Mouse (Mus musculus) neural tube, embryonic 10.5 days (tissue): ENCODE data around the gene Begain.

Experiments
- DNase-seq: peaks from one replicate; pipeline ENCODE4 v3.0.0-alpha.2; 2017; ENCODE audit warnings: low spot score; ENCODE audit errors: extremely low spot score

Gene Begain

GRCm38 (mm10) chr12:109068167-109068653 lies at the start of gene Begain:
Begain (minus strand) TSS chr12:109068217.
- peak; percentile 43 for DNase-seq

GRCm38 (mm10) chr12:109115707-109116106 lies 47.7 kb upstream of the Begain start:
- DNase-seq: no peak

GRCm38 (mm10) chr12:109115161-109115560 lies 47.1 kb upstream of the Begain start:
- DNase-seq: no peak

- DNase-seq: no peak
Measured at GRCm38 (mm10) chr12:109112996-109113592, 45.1 kb upstream of the Begain start.

- DNase-seq: no peak
Measured at GRCm38 (mm10) chr12:109112354-109112995, 44.5 kb upstream of the Begain start.

GRCm38 (mm10) chr12:109108911-109109310 lies 40.9 kb upstream of the Begain start:
- no peak for DNase-seq

GRCm38 (mm10) chr12:109100381-109100780 lies 32.4 kb upstream of the Begain start:
- no peak for DNase-seq

GRCm38 (mm10) chr12:109090456-109091130 lies 22.6 kb upstream of the Begain start:
- DNase-seq: no peak

GRCm38 (mm10) chr12:109090041-109090440 lies 22.0 kb upstream of the Begain start:
- no peak for DNase-seq

- no peak for DNase-seq
Measured at GRCm38 (mm10) chr12:109086111-109086510, 18.1 kb upstream of the Begain start.

- no peak for DNase-seq
Measured at GRCm38 (mm10) chr12:109085674-109086073, 17.7 kb upstream of the Begain start.

GRCm38 (mm10) chr12:109085046-109085445 lies 17.0 kb upstream of the Begain start:
- DNase-seq: no peak

- DNase-seq: no peak
Measured at GRCm38 (mm10) chr12:109083476-109083875, 15.5 kb upstream of the Begain start.

- DNase-seq: no peak
Measured at GRCm38 (mm10) chr12:109077036-109077435, 9.0 kb upstream of the Begain start.

GRCm38 (mm10) chr12:109074777-109075285 lies 6.8 kb upstream of the Begain start:
- DNase-seq: no peak

GRCm38 (mm10) chr12:109074106-109074505 lies 6.1 kb upstream of the Begain start:
- no peak for DNase-seq

- no peak for DNase-seq
Measured at GRCm38 (mm10) chr12:109071248-109071647, 3.2 kb upstream of the Begain start.

GRCm38 (mm10) chr12:109069751-109070150 lies 1.7 kb upstream of the Begain start:
- DNase-seq: no peak

- DNase-seq: no peak
Measured at GRCm38 (mm10) chr12:109068738-109069137, 721 bp upstream of the Begain start.

GRCm38 (mm10) chr12:109067561-109068135 lies 369 bp downstream of the Begain start:
- DNase-seq: peak; percentile 65

- DNase-seq: no peak
Measured at GRCm38 (mm10) chr12:109058660-109059059, 9.4 kb downstream of the Begain start.

- DNase-seq: no peak
Measured at GRCm38 (mm10) chr12:109057736-109058135, 10.3 kb downstream of the Begain start.
